Mouse (Mus musculus) adrenal gland, postnatal 4 days (tissue): Measurements from ENCODE around the gene Rab4b. TPM values are rescaled to one million over a fixed set of nuclear protein-coding genes. Genes with fewer than 3 reads are reported as not detected.

Experiments
- microRNA-seq: library from miRNA; unstranded; fragments of <30 nt; microRNA quantifications from one replicate; pipeline ENCODE4 v1.2.0, GENCODE M21; 2021
- total RNA-seq, 2 experiments: library from RNA; stranded (reverse); gene quantifications; 2 replicates each; pipeline ENCODE4 v1.2.3; 2021

Rab4b gene
- total RNA-seq, 2 experiments from 2014 or later = 53.3 to 60.8 TPM

Small RNAs within 50 kb of the gene (microRNA-seq; reads per million reads assigned to microRNA genes)
- gene Mir1191 = not detected
- gene Mir3101 = 1.1 reads per million

Other genes with a start within 250 kb of the Rab4b start
- gene Cyp2a22, start 239.5 kb downstream of the Rab4b start, total RNA-seq = 1 to 10 TPM in 1 of 2 experiments, not detected in 1; 4.4 TPM
- gene Cyp2a12, start 149.8 kb downstream of the Rab4b start, total RNA-seq = 10 to 100 TPM in 1 of 2 experiments, 1 to 10 TPM in 1; 2.1 to 16.2 TPM
- 100 to 1,000 TPM; 148 to 161 TPM for gene Cyp2f2, start 59.0 kb downstream of the Rab4b start, total RNA-seq
- not detected for gene Cyp2t4, start 25.2 kb downstream of the Rab4b start, total RNA-seq
- 100 to 1,000 TPM; 106 to 111 TPM for gene Egln2, start 12.1 kb downstream of the Rab4b start, total RNA-seq
- gene Gm21983, start 2.2 kb upstream of the Rab4b start, total RNA-seq = not detected
- 1 to 10 TPM in 1 of 2 experiments, under 1 TPM in 1; 0.62 to 2.3 TPM for gene Mia, start 2.3 kb upstream of the Rab4b start, total RNA-seq
- gene BC024978, start 16.9 kb upstream of the Rab4b start, total RNA-seq = 10 to 100 TPM; 19.2 to 22.7 TPM
- gene Snrpa, start 17.4 kb upstream of the Rab4b start, total RNA-seq = 100 to 1,000 TPM; 102 to 104 TPM
- gene Itpkc, start 49.8 kb upstream of the Rab4b start, total RNA-seq = 10 to 100 TPM; 12.7 to 14.4 TPM
- gene Coq8b, start 54.1 kb upstream of the Rab4b start, total RNA-seq = 10 to 100 TPM; 37.1 to 42.0 TPM
- 10 to 100 TPM; 21.0 to 21.1 TPM for gene Numbl, start 79.5 kb upstream of the Rab4b start, total RNA-seq
- gene Ltbp4, start 158.8 kb upstream of the Rab4b start, total RNA-seq = 100 to 1,000 TPM in 1 of 2 experiments, 10 to 100 TPM in 1; 95.4 to 102 TPM
- 10 to 100 TPM; 22.9 to 31.7 TPM for gene Shkbp1, start 177.1 kb upstream of the Rab4b start, total RNA-seq
- 1 to 10 TPM in 1 of 2 experiments, not detected in 1; 2.5 TPM for gene Gm20479, start 178.5 kb upstream of the Rab4b start, total RNA-seq